Mouse (Mus musculus): ENCODE measurements at regions not wholly inside any gene's neighbourhood (a gene's known extent, or its start where the extent isn't known, plus 50 kb on each side); places are given as distances from the start of the nearest gene placed in this dataset.

DNA sequence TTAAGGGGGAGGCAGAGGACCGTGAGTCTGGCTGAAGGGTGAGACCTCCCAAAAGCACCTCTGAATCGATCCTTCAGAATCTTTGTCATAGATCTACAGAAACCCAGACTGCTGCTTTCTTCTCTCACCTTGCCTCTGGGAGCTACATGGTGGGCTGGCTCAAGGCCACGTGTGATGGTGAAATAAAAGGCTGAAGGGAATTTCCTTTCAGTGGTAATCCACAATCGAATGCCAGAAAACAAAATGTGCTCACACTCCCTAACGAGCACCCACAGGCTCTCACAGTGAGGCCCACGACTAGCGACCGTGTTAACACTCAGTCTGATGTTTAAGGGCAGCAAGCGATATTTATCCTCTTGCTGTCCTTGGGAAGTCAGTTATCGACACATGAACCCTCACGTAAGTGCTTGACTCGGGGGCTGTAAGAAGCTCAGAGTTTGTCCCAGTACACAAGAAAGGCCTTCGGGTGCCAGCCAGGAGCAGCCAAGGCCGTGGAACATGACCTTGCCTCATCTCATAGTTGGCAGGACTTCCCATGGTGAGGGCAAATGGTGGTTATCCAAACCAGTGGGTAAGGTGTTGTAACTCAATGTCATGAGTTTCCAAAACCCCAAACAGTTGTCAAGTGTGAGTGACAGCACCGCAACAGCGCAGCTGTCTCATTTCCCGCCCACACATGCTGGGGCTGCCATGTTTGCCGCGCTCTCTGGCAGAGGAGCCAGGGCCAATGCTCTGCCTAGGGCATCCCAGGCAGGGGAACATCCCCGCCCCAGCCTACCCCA is 221.0 kb upstream of the Ankrd55 start:
- peak; percentile 12 to 29 for DNase-seq (ENCODE audit: low spot score in 2 of 2)

DNA sequence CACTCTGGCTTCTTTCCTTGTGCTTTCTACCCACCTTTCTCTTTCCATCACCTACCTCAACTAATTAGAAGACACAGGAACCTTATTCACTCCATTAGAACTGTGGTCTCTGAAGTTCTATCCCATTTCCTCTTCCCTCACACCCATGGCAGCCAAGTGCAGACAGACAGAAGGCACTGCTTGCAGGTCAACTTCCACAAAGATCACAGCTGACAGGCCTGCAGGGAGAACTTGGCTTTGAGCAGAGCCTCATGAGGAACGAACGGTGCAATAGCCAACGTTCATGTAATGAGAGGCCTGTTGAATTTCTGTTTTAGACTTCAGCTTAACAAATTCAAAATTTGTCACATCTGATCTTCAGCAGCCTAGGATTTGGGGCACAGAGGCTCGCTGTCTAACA is 217.5 kb upstream of the Ankrd55 start:
- no peak for DNase-seq (ENCODE audit: low spot score in 2 of 2)

DNA sequence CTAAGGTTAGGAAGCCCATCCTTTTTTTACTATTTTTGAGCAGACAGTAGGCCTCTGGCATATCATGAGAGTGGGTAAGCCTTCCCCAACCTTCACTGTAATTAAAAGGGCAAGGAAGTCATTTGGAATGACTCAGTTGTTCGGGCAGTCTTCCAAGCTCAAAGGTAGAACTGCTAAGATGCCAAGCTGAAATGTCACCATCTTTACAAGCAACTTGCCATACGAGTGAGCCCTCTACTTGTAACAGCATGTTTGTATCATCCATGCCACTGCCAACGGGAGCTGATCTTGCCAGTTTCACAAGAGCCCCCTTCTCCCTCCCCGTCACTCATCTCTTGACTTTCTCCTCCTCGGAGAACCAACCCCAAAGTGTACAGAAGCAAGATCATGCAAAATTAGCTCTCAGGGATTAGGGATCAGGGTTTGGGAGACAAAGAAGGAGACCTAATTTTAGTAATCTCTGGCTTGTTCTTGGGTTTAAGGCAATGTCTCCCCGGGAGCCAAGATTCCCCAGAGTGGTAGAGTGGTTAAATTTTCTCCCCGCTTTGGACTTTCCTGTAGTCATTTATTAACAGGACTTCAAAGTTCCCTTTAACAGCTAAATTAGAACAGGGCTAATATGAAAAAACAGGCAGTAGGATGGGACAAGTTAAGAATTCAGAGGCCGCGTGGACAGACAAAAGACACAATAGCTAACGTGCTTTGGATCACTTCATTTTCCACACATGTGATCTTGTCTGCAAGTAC is 216.9 kb upstream of the Ankrd55 start:
- DNase-seq (ENCODE audit: low spot score in 2 of 2) = no peak

GRCm38 (mm10) chr13:112071956-112072314 is 216.3 kb upstream of the Ankrd55 start:
- no peak for DNase-seq (ENCODE audit: low spot score in 2 of 2)

- DNase-seq (ENCODE audit: low spot score in 2 of 2) = no peak
These were observed 214.5 kb upstream of the Ankrd55 start for GRCm38 (mm10) chr13:112073519-112074406.

- DNase-seq (ENCODE audit: low spot score in 2 of 2) = no peak
These were observed 212.3 kb upstream of the Ankrd55 start for GRCm38 (mm10) chr13:112075847-112076479.

GRCm38 (mm10) chr13:112078088-112078487 is 210.2 kb upstream of the Ankrd55 start:
- no peak for DNase-seq (ENCODE audit: low spot score in 2 of 2)

GRCm38 (mm10) chr13:112081935-112082334 is 206.3 kb upstream of the Ankrd55 start:
- DNase-seq (ENCODE audit: low spot score in 2 of 2) = no peak

- peak in 1 of 2 experiments; percentile 28 for DNase-seq (ENCODE audit: low spot score in 2 of 2)
These were observed 203.6 kb upstream of the Ankrd55 start for GRCm38 (mm10) chr13:112084484-112085278.

- no peak for DNase-seq (ENCODE audit: low spot score in 2 of 2)
These were observed 199.9 kb upstream of the Ankrd55 start for GRCm38 (mm10) chr13:112088312-112088771.

DNA sequence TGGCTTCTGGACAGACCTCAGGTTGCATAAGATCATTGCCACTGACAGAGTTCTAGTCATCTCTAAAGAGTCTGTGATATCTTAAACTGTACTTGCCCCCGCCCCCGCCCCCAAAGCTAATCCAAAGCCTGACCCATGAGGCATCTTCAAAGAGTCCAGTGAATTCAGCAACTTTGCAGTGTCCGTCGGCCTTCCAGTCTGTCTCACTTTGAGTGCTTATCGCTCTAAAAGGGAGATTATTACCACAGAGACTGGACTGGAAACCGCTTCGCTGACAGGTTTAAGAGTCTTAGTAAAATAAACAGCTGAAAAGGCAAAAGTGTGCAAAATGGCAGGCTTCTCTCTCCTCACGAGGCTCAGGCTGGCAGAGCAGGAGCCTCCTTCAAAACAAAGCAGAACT is 197.5 kb upstream of the Ankrd55 start:
- no peak for DNase-seq (ENCODE audit: low spot score in 2 of 2)

DNA sequence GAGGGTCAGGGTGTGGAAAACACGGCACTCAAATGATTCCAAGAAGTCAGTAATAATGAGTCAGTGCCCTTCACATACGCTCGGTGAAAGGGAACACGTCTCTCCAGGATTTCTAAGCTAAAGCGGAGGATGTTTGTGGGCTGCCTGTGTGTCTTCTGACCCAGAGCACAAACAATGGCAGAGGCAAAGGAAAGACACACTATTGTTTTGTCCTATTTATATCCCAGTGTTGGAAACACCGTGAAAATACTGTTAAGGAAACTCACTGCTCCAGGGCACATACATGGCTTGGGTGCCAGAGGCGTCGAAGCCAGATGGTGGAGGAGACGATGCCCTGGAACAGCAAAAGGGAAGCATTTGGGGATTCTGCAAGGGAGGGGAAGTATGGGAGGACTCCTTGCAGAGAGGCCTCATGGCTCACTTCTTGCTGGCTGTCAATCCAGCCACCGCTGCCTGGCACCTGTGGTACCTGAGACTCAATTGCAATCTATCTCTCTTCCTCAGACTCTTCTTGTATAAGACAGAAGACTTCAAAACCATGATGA is 192.6 kb upstream of the Ankrd55 start:
- DNase-seq (ENCODE audit: low spot score in 2 of 2) = no peak

GRCm38 (mm10) chr13:112099953-112100591 is 188.2 kb upstream of the Ankrd55 start:
- DNase-seq (ENCODE audit: low spot score in 2 of 2) = no peak

GRCm38 (mm10) chr13:112100592-112101420 is 187.4 kb upstream of the Ankrd55 start:
- DNase-seq (ENCODE audit: low spot score in 2 of 2) = peak; percentile 46 to 61

DNA sequence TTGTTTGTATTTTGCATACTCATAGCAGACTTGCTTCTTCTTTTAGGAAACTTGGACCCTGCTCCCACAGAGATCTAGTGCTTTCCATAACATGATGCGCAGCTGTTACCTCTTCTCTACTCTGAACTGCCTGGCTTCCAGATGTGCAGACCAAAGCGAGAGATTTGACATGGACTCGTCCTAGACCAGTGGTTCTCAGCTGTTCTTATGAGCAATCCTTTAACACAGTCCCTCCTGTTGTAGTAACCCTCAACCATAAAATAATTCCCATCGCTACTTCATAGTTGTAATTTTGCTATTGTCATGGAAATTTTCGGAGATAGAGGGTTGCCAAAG is 186.9 kb upstream of the Ankrd55 start:
- DNase-seq (ENCODE audit: low spot score in 2 of 2) = no peak

GRCm38 (mm10) chr13:112105953-112106352 is 182.3 kb upstream of the Ankrd55 start:
- no peak for DNase-seq (ENCODE audit: low spot score in 2 of 2)

GRCm38 (mm10) chr13:112114741-112115201 is 173.5 kb upstream of the Ankrd55 start:
- peak; percentile 36 to 50 for DNase-seq (ENCODE audit: low spot score in 2 of 2)

- no peak for DNase-seq (ENCODE audit: low spot score in 2 of 2)
These were observed 172.0 kb upstream of the Ankrd55 start for GRCm38 (mm10) chr13:112116101-112116726.

All from layer of hippocampus, postnatal 10 days (tissue).